Mouse (Mus musculus) hindbrain, embryonic 11.5 days (tissue): ENCODE measurements around the gene Slc7a1. TPM values are rescaled to one million over a fixed set of nuclear protein-coding genes. Genes with fewer than 3 reads are reported as not detected.

ENCODE experiments used
- ATAC-seq: fragments of 200-750 bp; cut with Nextera tagmentation; 2 replicates; pipeline ENCODE4 v1.8.0; 2017; ENCODE audit warnings: mild to moderate bottlenecking, moderate TSS enrichment, moderate library complexity; ENCODE audit not compliant: low FRiP score
- DNase-seq: peaks from one replicate; pipeline ENCODE4 v3.0.0-alpha.2; 2015; ENCODE audit warnings: low spot score
- H3K27ac ChIP-seq: fragments of 300-500 bp; sonication (generic); 2 replicates; pipeline ENCODE4 v1.5.1; 2014; ENCODE audit warnings: mild to moderate bottlenecking, low read depth, low read length
- H3K27me3 ChIP-seq: fragments of 300-500 bp; sonication (generic); 2 replicates; pipeline ENCODE4 v1.6.1; 2014; ENCODE audit warnings: mild to moderate bottlenecking, low read length, moderate library complexity, mixed read lengths; ENCODE audit not compliant: control insufficient read depth, insufficient read depth
- H3K36me3 ChIP-seq: fragments of 300-500 bp; sonication (generic); 2 replicates; pipeline ENCODE4 v1.6.1; 2014; ENCODE audit warnings: mild to moderate bottlenecking, low read length, moderate library complexity, mixed read lengths; ENCODE audit not compliant: control insufficient read depth, insufficient read depth
- H3K4me1 ChIP-seq: fragments of 300-500 bp; sonication (generic); replicated peaks from 2 replicates; pipeline ENCODE4 v1.6.1; 2014; ENCODE audit warnings: low read length, mixed read lengths; ENCODE audit not compliant: control insufficient read depth, insufficient read depth
- H3K4me2 ChIP-seq: fragments of 300-500 bp; sonication (generic); replicated peaks from 2 replicates; pipeline ENCODE4 v1.6.1; 2014; ENCODE audit warnings: mild to moderate bottlenecking, low read depth, low read length
- H3K4me3 ChIP-seq: fragments of 300-500 bp; sonication (generic); 2 replicates; pipeline ENCODE4 v1.5.1; 2014; ENCODE audit warnings: low read depth, low read length
- H3K9ac ChIP-seq: fragments of 300-500 bp; sonication (generic); 2 replicates; pipeline ENCODE4 v1.6.1; 2014; ENCODE audit warnings: low read depth, low read length
- H3K9me3 ChIP-seq: fragments of 300-500 bp; sonication (generic); 2 replicates; pipeline ENCODE4 v1.6.1; 2016; ENCODE audit warnings: low read length; ENCODE audit not compliant: control insufficient read depth
- WGBS: fragments of 180-500 bp; shearing (Covaris S2); extraction: QIAGEN DNeasy Blood & Tissue Kit; methylation state at CpG from one replicate; pipeline ENCODE4 v1.1.7; 2014; 5-methylcytosine and 5-hydroxymethylcytosine counted together
- polyA plus RNA-seq: library from polyadenylated mRNA; unstranded; fragments of >200 nt; fragmentation: Nextera tagmentation; extraction: Ambion mirVana; gene quantifications from 2 replicates; pipeline ENCODE4 v1.2.1, GENCODE M21; 2014

Slc7a1 gene
- polyA plus RNA-seq, 1 experiment from 2014 or later: 20.9 TPM

- H3K9ac ChIP-seq: no peak overlapping the region
- no peaks in the 10 kb centered on the region for H3K9me3 ChIP-seq
- H3K4me2 ChIP-seq: no peak overlapping the region
- H3K4me3 ChIP-seq: no peak overlapping the region
- H3K4me1 ChIP-seq: no peaks in the 10 kb centered on the region
- H3K27me3 ChIP-seq: no peaks in the 10 kb centered on the region
- H3K27ac ChIP-seq: no peak overlapping the region
- no peaks in the 10 kb centered on the region for H3K36me3 ChIP-seq
- DNase-seq (no peak), ATAC-seq (no peak)
- WGBS: 83% methylated on average over 11 of the region's 11 CpGs
Observed at GRCm38 (mm10) chr5:148302968-148303367, 96.7 kb downstream of the Slc7a1 start.

- 85% methylated on average over 7 of the region's 7 CpGs for WGBS
Observed at GRCm38 (mm10) chr5:148293346-148293745, 106.4 kb downstream of the Slc7a1 start.

GRCm38 (mm10) chr5:148292862-148293261 lies 106.8 kb downstream of the Slc7a1 start:
- ATAC-seq (no peak), DNase-seq (no peak)
- H3K27ac ChIP-seq: no peak overlapping the region
- no peak overlapping the region for H3K4me2 ChIP-seq
- no peak overlapping the region for H3K4me3 ChIP-seq
- no peak overlapping the region for H3K9ac ChIP-seq
- WGBS: 83% methylated on average over 7 of the region's 7 CpGs
- H3K9me3 ChIP-seq: no peaks in the 10 kb centered on the region
- no peaks in the 10 kb centered on the region for H3K4me1 ChIP-seq
- no peaks in the 10 kb centered on the region for H3K36me3 ChIP-seq
- no peaks in the 10 kb centered on the region for H3K27me3 ChIP-seq

More at GRCm38 (mm10) chr5:148293346-148293745, 106.4 kb downstream of the Slc7a1 start:
- no peak overlapping the region for H3K27ac ChIP-seq
- H3K4me1 ChIP-seq: no peaks in the 10 kb centered on the region
- ATAC-seq: no peak
- no peaks in the 10 kb centered on the region for H3K9me3 ChIP-seq
- no peaks in the 10 kb centered on the region for H3K36me3 ChIP-seq
- H3K9ac ChIP-seq: no peak overlapping the region
- no peak overlapping the region for H3K4me3 ChIP-seq
- DNase-seq: peak; percentile 40
- H3K27me3 ChIP-seq: no peaks in the 10 kb centered on the region
- H3K4me2 ChIP-seq: no peak overlapping the region

GRCm38 (mm10) chr5:148289951-148290350 lies 109.8 kb downstream of the Slc7a1 start:
- no peaks in the 10 kb centered on the region for H3K36me3 ChIP-seq
- H3K4me2 ChIP-seq: no peak overlapping the region
- H3K27ac ChIP-seq: no peak overlapping the region
- H3K9me3 ChIP-seq: no peaks in the 10 kb centered on the region
- ATAC-seq (no peak), DNase-seq (no peak)
- no peak overlapping the region for H3K9ac ChIP-seq
- H3K27me3 ChIP-seq: no peaks in the 10 kb centered on the region
- no peak overlapping the region for H3K4me3 ChIP-seq
- no peaks in the 10 kb centered on the region for H3K4me1 ChIP-seq
- 71% methylated on average over 7 of the region's 7 CpGs for WGBS

- WGBS: 67% methylated on average over 18 of the region's 18 CpGs
- ATAC-seq (no peak), DNase-seq (no peak)
- no peak overlapping the region for H3K4me2 ChIP-seq
- H3K36me3 ChIP-seq: no peaks in the 10 kb centered on the region
- H3K9ac ChIP-seq: no peak overlapping the region
- H3K9me3 ChIP-seq: no peaks in the 10 kb centered on the region
- no peak overlapping the region for H3K27ac ChIP-seq
- no peaks in the 10 kb centered on the region for H3K4me1 ChIP-seq
- no peaks in the 10 kb centered on the region for H3K27me3 ChIP-seq
- no peak overlapping the region for H3K4me3 ChIP-seq
Observed at GRCm38 (mm10) chr5:148288804-148289203, 110.9 kb downstream of the Slc7a1 start.

GRCm38 (mm10) chr5:148287529-148287928 lies 112.2 kb downstream of the Slc7a1 start:
- no peak overlapping the region for H3K9ac ChIP-seq
- 94% methylated on average over 5 of the region's 5 CpGs for WGBS
- no peaks in the 10 kb centered on the region for H3K9me3 ChIP-seq
- ATAC-seq: no peak
- H3K27ac ChIP-seq: no peak overlapping the region
- no peaks in the 10 kb centered on the region for H3K4me1 ChIP-seq
- H3K4me2 ChIP-seq: no peak overlapping the region
- no peaks in the 10 kb centered on the region for H3K36me3 ChIP-seq
- no peaks in the 10 kb centered on the region for H3K27me3 ChIP-seq
- no peak for DNase-seq
- H3K4me3 ChIP-seq: no peak overlapping the region

GRCm38 (mm10) chr5:148283584-148283983 lies 116.1 kb downstream of the Slc7a1 start:
- Histone ChIP-seq H3K9me3 (no peaks in the 10 kb centered on the region), H3K4me1 (no peaks in the 10 kb centered on the region), H3K36me3 (no peaks in the 10 kb centered on the region), H3K27me3 (no peaks in the 10 kb centered on the region), H3K4me3 (no peak overlapping the region), H3K4me2 (no peak overlapping the region), H3K27ac (no peak overlapping the region), H3K9ac (no peak overlapping the region)
- no peak for ATAC-seq
- no peak for DNase-seq
- 90% methylated on average over 3 of the region's 3 CpGs for WGBS

GRCm38 (mm10) chr5:148283177-148283576 lies 116.5 kb downstream of the Slc7a1 start:
- WGBS: 88% methylated on average over 2 of the region's 2 CpGs
- DNase-seq (no peak), ATAC-seq (no peak)
- H3K9ac ChIP-seq: no peak overlapping the region
- no peak overlapping the region for H3K4me3 ChIP-seq
- no peaks in the 10 kb centered on the region for H3K4me1 ChIP-seq
- no peaks in the 10 kb centered on the region for H3K36me3 ChIP-seq
- no peak overlapping the region for H3K4me2 ChIP-seq
- no peaks in the 10 kb centered on the region for H3K9me3 ChIP-seq
- no peak overlapping the region for H3K27ac ChIP-seq
- no peaks in the 10 kb centered on the region for H3K27me3 ChIP-seq

- no peaks in the 10 kb centered on the region for H3K27me3 ChIP-seq
- no peak for ATAC-seq
- H3K36me3 ChIP-seq: no peaks in the 10 kb centered on the region
- no peak overlapping the region for H3K27ac ChIP-seq
- H3K4me1 ChIP-seq: no peaks in the 10 kb centered on the region
- H3K9ac ChIP-seq: no peak overlapping the region
- WGBS: 95% methylated on average over 5 of the region's 5 CpGs
- H3K4me3 ChIP-seq: no peak overlapping the region
- DNase-seq: no peak
- no peaks in the 10 kb centered on the region for H3K9me3 ChIP-seq
- no peak overlapping the region for H3K4me2 ChIP-seq
Observed at GRCm38 (mm10) chr5:148282631-148283030, 117.1 kb downstream of the Slc7a1 start.
